ENCODE assay signal across 22 mouse cellular contexts in the genomic region with DNA sequence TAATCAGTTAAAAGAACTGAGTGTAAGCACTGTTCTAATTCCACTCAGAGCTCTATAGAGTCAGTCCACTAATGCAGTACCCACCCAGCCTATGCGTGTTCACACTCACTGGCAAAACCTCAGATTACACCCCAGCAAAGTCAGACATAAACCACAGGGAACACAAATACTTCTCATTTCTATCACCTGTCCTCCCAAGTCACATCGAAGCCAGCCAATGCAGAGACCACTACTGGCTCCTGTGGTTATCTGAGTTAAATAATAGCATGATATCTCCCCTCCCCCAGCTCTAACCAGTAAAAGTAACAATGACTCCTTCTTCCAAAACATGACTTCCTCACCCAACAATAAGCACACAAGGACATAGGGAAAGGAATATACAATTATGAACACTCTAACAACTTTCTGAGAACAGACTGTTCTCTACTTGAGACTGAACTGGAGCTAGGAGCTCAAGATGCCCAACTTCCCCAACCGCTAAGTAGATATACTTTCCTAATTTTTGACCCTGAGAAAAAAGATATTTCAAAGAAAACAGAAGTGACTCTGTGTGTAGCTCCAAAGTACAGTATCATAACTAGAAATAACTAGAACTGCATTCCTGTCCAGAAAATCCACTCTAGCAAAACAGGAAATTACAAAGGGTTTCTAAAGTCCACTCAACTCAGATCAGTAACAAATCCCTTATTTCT. TPM values are rescaled to one million over a fixed set of nuclear protein-coding genes. Genes with fewer than 3 reads are reported as not detected.
A peak's percentile ranks its signal among the peaks of the same experiment; 100 is the strongest.
DNase-seq lines count a peak whose midpoint lies in the region; ATAC-seq lines count a peak whose summit lies in the region.
"Had no signal": no experiment of that assay in that cellular context is flagged by ENCODE, and none has a peak within 500 bp of the region (broad histone marks: within the 10 kb centered on the region; RNA-seq: fewer than 3 reads in every experiment).

No protein-coding gene starts in this region.

- H3K36me3 ChIP-seq in intestine, embryonic 14.5 days (ENCODE audit: control insufficient read depth, insufficient read depth, low read length): peaks cover 43% of the 10 kb centered on the region
- H3K36me3 ChIP-seq in intestine, embryonic 15.5 days: peaks cover 16% of the 10 kb centered on the region
- peaks cover 22% of the 10 kb centered on the region for H3K36me3 ChIP-seq in lung, embryonic 16.5 days (ENCODE audit: control insufficient read depth, insufficient read depth, low read length)
- peaks cover 26% of the 10 kb centered on the region for H3K36me3 ChIP-seq in stomach, embryonic 15.5 days
- H3K36me3 ChIP-seq in hindbrain, embryonic 16.5 days (ENCODE audit: control insufficient read depth, insufficient read depth, low read length): peaks cover 22% of the 10 kb centered on the region

- H3K9ac ChIP-seq in intestine, embryonic 14.5 days (ENCODE audit: low read length): no peak overlapping the region
- no peak overlapping the region for H3K9ac ChIP-seq in intestine, embryonic 15.5 days
- H3K9ac ChIP-seq in lung, embryonic 16.5 days (ENCODE audit: low read length): no peak overlapping the region
- H3K9ac ChIP-seq in stomach, embryonic 15.5 days: no peak overlapping the region
- no peak overlapping the region for H3K9ac ChIP-seq in hindbrain, embryonic 16.5 days (ENCODE audit: low read depth, low read length)
- H3K9ac ChIP-seq: embryonic facial prominence, embryonic 13.5 days; forebrain, embryonic 12.5 days had no signal

- H3K9me3 ChIP-seq in intestine, embryonic 14.5 days (ENCODE audit: control insufficient read depth, low read length): no peaks in the 10 kb centered on the region
- no peaks in the 10 kb centered on the region for H3K9me3 ChIP-seq in intestine, embryonic 15.5 days
- no peaks in the 10 kb centered on the region for H3K9me3 ChIP-seq in lung, embryonic 16.5 days (ENCODE audit: control insufficient read depth, low read length)
- no peaks in the 10 kb centered on the region for H3K9me3 ChIP-seq in stomach, embryonic 15.5 days
- no peaks in the 10 kb centered on the region for H3K9me3 ChIP-seq in hindbrain, embryonic 16.5 days (ENCODE audit: control insufficient read depth, low read length)
- H3K9me3 ChIP-seq: embryonic facial prominence, embryonic 13.5 days; forebrain, embryonic 12.5 days had no signal

- ATAC-seq in intestine, embryonic 14.5 days (replicated peaks; ENCODE audit: low FRiP score, low TSS enrichment, low read depth): no peak
- ATAC-seq in intestine, embryonic 15.5 days: no peak
- ATAC-seq in lung, embryonic 16.5 days (ENCODE audit: low read depth): no peak
- peak; percentile 37 for ATAC-seq in common myeloid progenitor, adult 5-6 weeks (replicated peaks; ENCODE audit: low read depth, poor library complexity, severe bottlenecking)
- no peak for ATAC-seq in stomach, embryonic 15.5 days (ENCODE audit: insufficient read depth, low FRiP score, low read depth)
- no peak for ATAC-seq in hindbrain, embryonic 16.5 days

- no peaks in the 10 kb centered on the region for H3K27me3 ChIP-seq in intestine, embryonic 14.5 days (replicated peaks; ENCODE audit: control insufficient read depth, insufficient read depth, low read length)
- H3K27me3 ChIP-seq in intestine, embryonic 15.5 days (replicated peaks): no peaks in the 10 kb centered on the region
- no peaks in the 10 kb centered on the region for H3K27me3 ChIP-seq in lung, embryonic 16.5 days (ENCODE audit: control insufficient read depth, insufficient read depth, low read depth, low read length)
- no peaks in the 10 kb centered on the region for H3K27me3 ChIP-seq in stomach, embryonic 15.5 days (replicated peaks)
- no peaks in the 10 kb centered on the region for H3K27me3 ChIP-seq in hindbrain, embryonic 16.5 days (replicated peaks; ENCODE audit: control insufficient read depth, insufficient read depth, low read length)
- H3K27me3 ChIP-seq: embryonic facial prominence, embryonic 13.5 days; forebrain, embryonic 12.5 days had no signal

- H3K4me1 ChIP-seq in intestine, embryonic 14.5 days (replicated peaks; ENCODE audit: control insufficient read depth, insufficient read depth, low read length): peaks cover 19% of the 10 kb centered on the region
- H3K4me1 ChIP-seq in intestine, embryonic 15.5 days (replicated peaks): peaks cover 20% of the 10 kb centered on the region
- peaks cover 43% of the 10 kb centered on the region for H3K4me1 ChIP-seq in lung, embryonic 16.5 days (replicated peaks; ENCODE audit: control insufficient read depth, insufficient read depth, low read length)
- peaks cover 14% of the 10 kb centered on the region for H3K4me1 ChIP-seq in stomach, embryonic 15.5 days
- H3K4me1 ChIP-seq in hindbrain, embryonic 16.5 days (ENCODE audit: control insufficient read depth, insufficient read depth, low read depth, low read length): no peaks in the 10 kb centered on the region
- H3K4me1 ChIP-seq: forebrain, embryonic 12.5 days had no signal

- no peak for DNase-seq in intestine, embryonic 14.5 days (ENCODE audit: low spot score)
- no peak for DNase-seq in lung, postnatal 36 days
- no peak for DNase-seq in thymus, postnatal 0 days (ENCODE audit: low spot score)
- DNase-seq: cerebellum, postnatal 36 days; kidney, adult 11 months; left cerebral cortex, postnatal 4 days; lung, postnatal 4 days; right cerebral cortex, adult 18-20 months; thymus, postnatal 4 days had no signal

- no peak overlapping the region for H3K4me2 ChIP-seq in intestine, embryonic 14.5 days (ENCODE audit: low read length)
- no peak overlapping the region for H3K4me2 ChIP-seq in intestine, embryonic 15.5 days (replicated peaks)
- no peak overlapping the region for H3K4me2 ChIP-seq in lung, embryonic 16.5 days (ENCODE audit: low read depth, low read length)
- H3K4me2 ChIP-seq in stomach, embryonic 15.5 days: no peak overlapping the region
- H3K4me2 ChIP-seq in hindbrain, embryonic 16.5 days (ENCODE audit: low read length): no peak overlapping the region
- H3K4me2 ChIP-seq: embryonic facial prominence, embryonic 13.5 days; forebrain, embryonic 12.5 days had no signal

- 90% methylated on average over 3 of the region's 3 CpGs for whole genome bisulfite sequencing in intestine, embryonic 14.5 days
- WGBS in intestine, embryonic 15.5 days: 87% methylated on average over 3 of the region's 3 CpGs
- 82% methylated on average over 3 of the region's 3 CpGs for WGBS in lung, embryonic 16.5 days
- WGBS in stomach, embryonic 15.5 days: 84% methylated on average over 3 of the region's 3 CpGs
- 92% methylated on average over 3 of the region's 3 CpGs for WGBS in hindbrain, embryonic 16.5 days

- peak overlapping the region; percentile 27; the same call in 1 of the 2 replicates for H3K27ac ChIP-seq in intestine, embryonic 14.5 days (ENCODE audit: low read depth)
- H3K27ac ChIP-seq in intestine, embryonic 15.5 days: no peak overlapping the region
- H3K27ac ChIP-seq in lung, embryonic 16.5 days (ENCODE audit: low read length): peak overlapping the region; percentile 5
- peak overlapping the region; percentile 19; the same call in 1 of the 2 replicates for H3K27ac ChIP-seq in stomach, embryonic 15.5 days
- no peak overlapping the region for H3K27ac ChIP-seq in hindbrain, embryonic 16.5 days (ENCODE audit: low read depth, low read length)
- H3K27ac ChIP-seq: embryonic facial prominence, embryonic 13.5 days; forebrain, embryonic 12.5 days had no signal

- no peak overlapping the region for H3K4me3 ChIP-seq in intestine, embryonic 14.5 days (ENCODE audit: low read depth, low read length)
- H3K4me3 ChIP-seq in intestine, embryonic 15.5 days (replicated peaks): no peak overlapping the region
- no peak overlapping the region for H3K4me3 ChIP-seq in lung, embryonic 16.5 days (ENCODE audit: low read length)
- no peak overlapping the region for H3K4me3 ChIP-seq in stomach, embryonic 15.5 days (replicated peaks)
- no peak overlapping the region for H3K4me3 ChIP-seq in hindbrain, embryonic 16.5 days (ENCODE audit: low read length)
- H3K4me3 ChIP-seq: embryonic facial prominence, embryonic 13.5 days; forebrain, embryonic 12.5 days had no signal

RNA-seq across cellular contexts. Expression of gene Ctnnd1, which starts 27.0 kb away (rescaled TPM):
- 59.5 and 64.6 TPM in 2 replicates for polyA plus RNA-seq in intestine, embryonic 14.5 days (2014; fragmentation: Nextera tagmentation; extraction: Ambion mirVana)
- polyA plus RNA-seq in intestine, embryonic 15.5 days (2015; fragmentation: Nextera tagmentation; extraction: Ambion mirVana): 60.7 and 64.4 TPM in 2 replicates
- 64.3 and 68.4 TPM in 2 replicates for polyA plus RNA-seq in lung, embryonic 16.5 days (2015; fragmentation: Nextera tagmentation; extraction: Ambion mirVana)
- 28.7 and 29.9 TPM in 2 replicates for total RNA-seq in common myeloid progenitor, adult 5-6 weeks (2017)
- 60.0 and 71.9 TPM in 2 replicates for polyA plus RNA-seq in stomach, embryonic 15.5 days (2015; fragmentation: Nextera tagmentation; extraction: Ambion mirVana)
- polyA plus RNA-seq in thymus, postnatal 0 days (2015; fragmentation: Nextera tagmentation; extraction: Ambion mirVana): 6.9 and 7.0 TPM in 2 replicates
- 24.4 and 31.8 TPM in 2 replicates for polyA plus RNA-seq in hindbrain, embryonic 16.5 days (2015; fragmentation: Nextera tagmentation; extraction: Ambion mirVana)

RNA-seq across cellular contexts. Expression of gene Btbd18, which starts 35.3 kb away (rescaled TPM):
- 0.34 and 0.60 TPM in 2 replicates for polyA plus RNA-seq in intestine, embryonic 14.5 days (2014; fragmentation: Nextera tagmentation; extraction: Ambion mirVana)
- 0.05 and 0.06 TPM in 2 replicates for polyA plus RNA-seq in intestine, embryonic 15.5 days (2015; fragmentation: Nextera tagmentation; extraction: Ambion mirVana)
- polyA plus RNA-seq in lung, embryonic 16.5 days (2015; fragmentation: Nextera tagmentation; extraction: Ambion mirVana): 0.18 and 0.35 TPM in 2 replicates
- total RNA-seq in common myeloid progenitor, adult 5-6 weeks (2017): 0.05 TPM in 1 of 2 replicates, not detected in the other
- 0.18 and 0.22 TPM in 2 replicates for polyA plus RNA-seq in stomach, embryonic 15.5 days (2015; fragmentation: Nextera tagmentation; extraction: Ambion mirVana)
- polyA plus RNA-seq in thymus, postnatal 0 days (2015; fragmentation: Nextera tagmentation; extraction: Ambion mirVana): 0.06 and 0.31 TPM in 2 replicates
- polyA plus RNA-seq in hindbrain, embryonic 16.5 days (2015; fragmentation: Nextera tagmentation; extraction: Ambion mirVana): 0.26 and 0.44 TPM in 2 replicates
- total RNA-seq: gastrocnemius, adult 18-20 months; layer of hippocampus, postnatal 10 days; left cerebral cortex, postnatal 4 days; monocyte, adult 5-6 weeks; neutrophil, adult 5-6 weeks had no signal

RNA-seq across cellular contexts. Expression of gene Selenoh, which starts 47.0 kb away (rescaled TPM):
- 309 and 329 TPM in 2 replicates for polyA plus RNA-seq in intestine, embryonic 14.5 days (2014; fragmentation: Nextera tagmentation; extraction: Ambion mirVana)
- 225 and 234 TPM in 2 replicates for polyA plus RNA-seq in intestine, embryonic 15.5 days (2015; fragmentation: Nextera tagmentation; extraction: Ambion mirVana)
- polyA plus RNA-seq in lung, embryonic 16.5 days (2015; fragmentation: Nextera tagmentation; extraction: Ambion mirVana): 315 and 316 TPM in 2 replicates
- total RNA-seq in common myeloid progenitor, adult 5-6 weeks (2017): 74.6 and 105 TPM in 2 replicates
- 221 and 237 TPM in 2 replicates for polyA plus RNA-seq in stomach, embryonic 15.5 days (2015; fragmentation: Nextera tagmentation; extraction: Ambion mirVana)
- 294 and 310 TPM in 2 replicates for polyA plus RNA-seq in thymus, postnatal 0 days (2015; fragmentation: Nextera tagmentation; extraction: Ambion mirVana)
- 184 and 198 TPM in 2 replicates for polyA plus RNA-seq in hindbrain, embryonic 16.5 days (2015; fragmentation: Nextera tagmentation; extraction: Ambion mirVana)

RNA-seq across cellular contexts. Expression of gene Gm28635, which starts 54.3 kb away (rescaled TPM):
- polyA plus RNA-seq in intestine, embryonic 14.5 days (2014; fragmentation: Nextera tagmentation; extraction: Ambion mirVana): not detected in 2 replicates
- polyA plus RNA-seq in intestine, embryonic 15.5 days (2015; fragmentation: Nextera tagmentation; extraction: Ambion mirVana): not detected in 2 replicates
- polyA plus RNA-seq in lung, embryonic 16.5 days (2015; fragmentation: Nextera tagmentation; extraction: Ambion mirVana): not detected in 2 replicates
- total RNA-seq in common myeloid progenitor, adult 5-6 weeks (2017): 6.6 TPM in 1 of 2 replicates, not detected in the other
- polyA plus RNA-seq in stomach, embryonic 15.5 days (2015; fragmentation: Nextera tagmentation; extraction: Ambion mirVana): not detected in 2 replicates
- not detected in 2 replicates for polyA plus RNA-seq in thymus, postnatal 0 days (2015; fragmentation: Nextera tagmentation; extraction: Ambion mirVana)
- not detected in 2 replicates for polyA plus RNA-seq in hindbrain, embryonic 16.5 days (2015; fragmentation: Nextera tagmentation; extraction: Ambion mirVana)
- total RNA-seq: adrenal gland, adult 18-20 months; monocyte, adult 5-6 weeks had no signal
- polyA plus RNA-seq: embryonic facial prominence, embryonic 13.5 days; forebrain, embryonic 12.5 days; heart, embryonic 16.5 days had no signal

RNA-seq across cellular contexts. Expression of gene Med19, which starts 54.6 kb away (rescaled TPM):
- 39.5 and 40.6 TPM in 2 replicates for polyA plus RNA-seq in intestine, embryonic 14.5 days (2014; fragmentation: Nextera tagmentation; extraction: Ambion mirVana)
- 32.5 and 34.7 TPM in 2 replicates for polyA plus RNA-seq in intestine, embryonic 15.5 days (2015; fragmentation: Nextera tagmentation; extraction: Ambion mirVana)
- 34.6 and 38.0 TPM in 2 replicates for polyA plus RNA-seq in lung, embryonic 16.5 days (2015; fragmentation: Nextera tagmentation; extraction: Ambion mirVana)
- 33.2 and 39.2 TPM in 2 replicates for total RNA-seq in common myeloid progenitor, adult 5-6 weeks (2017)
- 31.1 and 34.5 TPM in 2 replicates for polyA plus RNA-seq in stomach, embryonic 15.5 days (2015; fragmentation: Nextera tagmentation; extraction: Ambion mirVana)
- 32.5 and 33.3 TPM in 2 replicates for polyA plus RNA-seq in thymus, postnatal 0 days (2015; fragmentation: Nextera tagmentation; extraction: Ambion mirVana)
- 50.7 and 51.3 TPM in 2 replicates for polyA plus RNA-seq in hindbrain, embryonic 16.5 days (2015; fragmentation: Nextera tagmentation; extraction: Ambion mirVana)

Comparison
In these comparisons a context has a peak if more than half of its experiments do, and no peak if none do; other contexts are left out.
1. H3K27ac ChIP-seq: peak in intestine, embryonic 14.5 days (single experiment), lung, embryonic 16.5 days (single experiment) and stomach, embryonic 15.5 days (single experiment); none in intestine, embryonic 15.5 days (single experiment) and hindbrain, embryonic 16.5 days (single experiment).